Mouse (Mus musculus) adrenal gland, postnatal 36 days (tissue): Measurements from ENCODE around the gene Nr4a3. TPM values are rescaled to one million over a fixed set of nuclear protein-coding genes. Genes with fewer than 3 reads are reported as not detected.

Experiments
- DNase-seq, 2 experiments: peaks; one replicate each; pipeline ENCODE4 v3.0.0; 2021; ENCODE audit warnings: mixed read lengths in 1 of 2
- total RNA-seq, 2 experiments: library from RNA; stranded (reverse); gene quantifications; 2 replicates each; pipeline ENCODE4 v1.2.3; 2021

Gene Nr4a3
- total RNA-seq, 2 experiments from 2014 or later = 66.7 to 87.7 TPM

DNA sequence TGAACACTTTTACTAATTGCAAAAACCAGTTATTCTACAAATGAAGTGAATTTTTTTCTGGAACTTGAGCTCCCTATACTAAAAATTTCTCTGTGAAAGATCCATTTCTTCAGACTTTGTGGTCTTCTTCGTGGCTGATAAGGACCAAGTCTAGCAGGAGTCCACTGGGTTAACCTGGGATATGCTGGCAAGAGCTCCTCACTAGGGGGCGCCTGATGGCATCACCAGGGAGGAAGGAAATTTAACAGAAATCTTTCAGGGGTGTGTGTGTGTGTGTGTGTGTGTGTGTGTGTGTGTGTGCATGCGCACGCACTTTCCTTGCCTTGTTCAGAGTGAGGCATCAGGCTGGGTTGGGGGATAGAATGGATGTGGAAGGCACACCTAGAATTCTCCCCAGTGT is 71.2 kb downstream of the Nr4a3 start:
- DNase-seq = peak; percentile 52 to 72

DNA sequence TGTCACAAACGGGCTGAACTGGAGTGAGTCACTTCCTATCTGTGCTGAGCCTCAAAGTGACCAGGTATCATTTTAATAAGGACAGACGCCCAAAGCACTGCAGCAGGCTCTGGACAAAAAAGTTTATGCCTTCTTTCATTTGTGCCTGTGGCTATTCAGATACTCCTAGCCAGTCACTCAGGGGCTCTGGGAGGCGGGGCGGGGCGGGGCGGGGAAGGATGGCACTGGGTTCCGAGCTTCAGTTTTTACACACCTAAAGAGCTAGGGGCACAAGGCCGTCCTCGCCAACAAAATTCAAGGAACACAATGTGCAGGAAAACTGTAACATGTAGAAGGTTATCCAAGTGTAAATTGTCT is 79.4 kb downstream of the Nr4a3 start:
- peak in 1 of 2 experiments; percentile 45 for DNase-seq

DNA sequence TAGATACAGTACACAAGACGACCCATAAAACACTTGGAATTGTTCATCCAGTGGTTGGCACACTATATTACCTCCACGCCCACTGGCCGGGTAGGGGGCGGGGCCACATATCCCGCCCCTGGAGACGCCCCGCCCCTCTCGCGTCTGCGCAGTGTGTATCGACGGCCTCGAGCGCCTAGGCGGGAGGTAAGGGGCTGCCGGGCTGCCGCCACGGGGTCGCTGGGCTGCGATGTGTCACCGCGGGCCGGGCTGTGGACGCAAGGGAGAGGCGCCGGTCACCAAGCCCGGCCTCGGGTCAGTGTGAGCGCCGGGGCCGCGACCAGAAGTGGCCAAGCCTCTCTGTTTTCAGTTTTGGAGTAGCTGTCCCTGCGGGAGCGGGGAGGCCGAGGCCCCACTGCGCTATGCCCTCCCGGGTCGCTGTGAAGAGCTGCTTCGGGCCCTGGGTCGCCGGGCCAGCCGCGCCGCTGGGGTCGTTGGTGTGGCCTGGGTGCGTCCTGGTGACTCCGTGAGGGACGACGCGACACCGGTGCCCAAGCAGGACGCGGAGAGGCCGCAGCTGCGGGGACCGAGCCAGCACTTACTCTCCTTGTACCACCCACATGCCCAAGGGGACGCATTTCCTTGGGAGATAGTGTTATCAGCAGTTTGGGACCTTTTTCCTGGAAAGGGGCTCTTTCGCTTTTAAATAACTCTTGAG is 80.0 kb downstream of the Nr4a3 start, which contains the start of gene Stx17:
Gene Stx17, plus strand, starts transcription at position 143 of the 697 bp plus-strand sequence.
- DNase-seq = peak; percentile 91 to 94

DNA sequence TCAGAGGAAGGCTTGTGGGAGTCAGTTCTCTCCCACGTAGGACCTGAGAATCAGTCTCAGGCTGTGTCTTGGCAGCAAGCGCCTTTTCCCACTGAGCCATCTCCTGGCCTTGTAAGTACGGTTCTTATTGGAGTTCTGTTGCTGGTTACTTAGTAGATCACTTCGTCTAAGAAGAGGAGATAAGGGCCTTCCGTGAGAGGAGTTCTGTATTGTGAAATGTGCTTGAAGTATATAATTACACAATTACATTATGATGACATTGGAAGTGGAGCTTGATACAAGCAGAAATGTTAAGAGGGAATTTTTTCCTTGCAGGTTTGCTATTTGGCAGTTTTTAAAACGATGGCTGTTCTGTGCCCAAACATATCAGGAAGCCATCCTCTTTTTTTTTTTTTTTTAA is 85.4 kb downstream of the Nr4a3 start:
- peak in 1 of 2 experiments; percentile 33 for DNase-seq

DNA sequence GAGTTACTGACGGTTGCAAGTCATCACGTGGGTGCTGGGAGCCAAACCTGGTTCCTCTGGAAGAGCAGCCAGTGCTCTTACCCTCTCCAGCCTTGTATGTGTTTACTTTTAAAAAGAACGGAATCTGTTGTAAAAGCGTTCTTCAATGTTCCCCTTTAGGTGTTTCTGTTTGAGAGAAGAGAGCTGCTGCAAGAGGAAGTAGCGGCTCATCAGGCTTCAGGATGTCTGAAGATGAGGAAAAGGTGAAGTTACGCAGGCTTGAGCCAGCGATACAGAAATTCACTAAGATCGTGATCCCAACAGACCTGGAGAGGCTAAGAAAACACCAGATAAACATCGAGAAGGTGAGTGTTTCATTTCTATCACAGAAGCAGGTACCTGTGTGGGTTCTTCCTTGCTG is 86.7 kb downstream of the Nr4a3 start:
- DNase-seq = no peak

DNA sequence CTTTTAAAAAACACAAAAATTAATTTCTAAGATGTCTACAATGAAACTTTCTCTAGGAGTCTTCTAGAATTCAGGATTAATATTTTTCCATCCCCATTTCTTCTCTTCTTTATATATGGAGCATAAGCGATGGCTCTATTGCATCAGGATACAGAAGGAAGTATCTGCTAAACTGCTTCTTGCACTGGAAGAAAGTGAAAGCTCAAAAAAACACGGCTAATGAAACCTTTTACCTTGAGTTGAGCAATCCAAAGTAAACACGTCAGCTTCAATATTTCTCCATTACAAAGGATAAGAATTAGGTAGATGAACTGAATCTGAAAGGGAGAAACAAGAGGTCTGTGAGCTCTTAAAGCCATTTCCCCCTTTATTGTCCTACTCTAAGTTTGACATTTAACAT is 87.8 kb downstream of the Nr4a3 start:
- no peak for DNase-seq

Other genes starting within 250 kb of the Nr4a3 start
- gene Stx17, start 79.8 kb downstream of the Nr4a3 start, total RNA-seq = 10 to 100 TPM; 47.9 to 63.7 TPM
- 10 to 100 TPM; 66.7 to 69.6 TPM for gene Erp44, start 234.4 kb downstream of the Nr4a3 start, total RNA-seq
- gene Invs, start 234.6 kb downstream of the Nr4a3 start, total RNA-seq = 10 to 100 TPM; 12.2 to 13.6 TPM